Mouse (Mus musculus): ENCODE results near the gene Macrod2. TPM values are rescaled to one million over a fixed set of nuclear protein-coding genes. Genes with fewer than 3 reads are reported as not detected.

Gene Macrod2
- polyA plus RNA-seq, 1 experiment from 2014 or later = 24.6 TPM

- no peak for DNase-seq (ENCODE audit: low spot score)
Measured at GRCm38 (mm10) chr2:141831515-141831914, 1436.4 kb downstream of the Macrod2 start.

- no peak for DNase-seq (ENCODE audit: low spot score)
Measured at GRCm38 (mm10) chr2:141834156-141834782, 1439.2 kb downstream of the Macrod2 start.

GRCm38 (mm10) chr2:141844408-141845175, 1449.5 kb downstream of the Macrod2 start:
- DNase-seq (ENCODE audit: low spot score) = no peak

- DNase-seq (ENCODE audit: low spot score) = no peak
Measured at GRCm38 (mm10) chr2:141859220-141859619, 1464.1 kb downstream of the Macrod2 start.

- DNase-seq (ENCODE audit: low spot score) = no peak
Measured at GRCm38 (mm10) chr2:141861679-141862268, 1466.7 kb downstream of the Macrod2 start.

- DNase-seq (ENCODE audit: low spot score) = no peak
Measured at GRCm38 (mm10) chr2:141862531-141863265, 1467.6 kb downstream of the Macrod2 start.

GRCm38 (mm10) chr2:141863628-141864165, 1468.6 kb downstream of the Macrod2 start:
- DNase-seq (ENCODE audit: low spot score) = no peak

GRCm38 (mm10) chr2:141870930-141871329, 1475.8 kb downstream of the Macrod2 start:
- DNase-seq (ENCODE audit: low spot score) = no peak

- no peak for DNase-seq (ENCODE audit: low spot score)
Measured at GRCm38 (mm10) chr2:141876155-141876851, 1481.2 kb downstream of the Macrod2 start.

GRCm38 (mm10) chr2:141876958-141877357, 1481.8 kb downstream of the Macrod2 start:
- DNase-seq (ENCODE audit: low spot score) = no peak

- no peak for DNase-seq (ENCODE audit: low spot score)
Measured at GRCm38 (mm10) chr2:141878473-141878872, 1483.4 kb downstream of the Macrod2 start.

- DNase-seq (ENCODE audit: low spot score) = no peak
Measured at GRCm38 (mm10) chr2:141879711-141880110, 1484.6 kb downstream of the Macrod2 start.

GRCm38 (mm10) chr2:141886694-141887474, 1491.8 kb downstream of the Macrod2 start:
- no peak for DNase-seq (ENCODE audit: low spot score)

GRCm38 (mm10) chr2:141889497-141889896, 1494.4 kb downstream of the Macrod2 start:
- DNase-seq (ENCODE audit: low spot score) = no peak

- DNase-seq (ENCODE audit: low spot score) = no peak
Measured at GRCm38 (mm10) chr2:141897951-141898350, 1502.8 kb downstream of the Macrod2 start.

GRCm38 (mm10) chr2:141911831-141912447, 1516.8 kb downstream of the Macrod2 start:
- DNase-seq (ENCODE audit: low spot score) = no peak

GRCm38 (mm10) chr2:141913486-141913885, 1518.4 kb downstream of the Macrod2 start:
- DNase-seq (ENCODE audit: low spot score) = no peak

- DNase-seq (ENCODE audit: low spot score) = no peak
Measured at GRCm38 (mm10) chr2:141913894-141914293, 1518.8 kb downstream of the Macrod2 start.

GRCm38 (mm10) chr2:141920377-141920992, 1525.4 kb downstream of the Macrod2 start:
- DNase-seq (ENCODE audit: low spot score) = no peak

Measured in thymus, postnatal 0 days (tissue).